Mouse (Mus musculus) G1E (cell line): ENCODE measurements at regions not wholly inside any gene's neighbourhood (a gene's known extent, or its start where the extent isn't known, plus 50 kb on each side); places are given as distances from the start of the nearest gene placed in this dataset.

ENCODE experiments used
- CTCF ChIP-seq: IDR thresholded peaks from 2 replicates; pipeline ENCODE4 v1.5.1; 2012; ENCODE audit warnings: low read depth, low read length, inconsistent platforms, mixed read lengths
- GATA1 ChIP-seq: IDR thresholded peaks from 2 replicates; pipeline ENCODE4 v1.6.1; 2012; ENCODE audit warnings: borderline replicate concordance, low read length, inconsistent platforms, mixed read lengths
- GATA2 ChIP-seq: IDR thresholded peaks from 2 replicates; pipeline ENCODE4 v1.6.1; 2012; ENCODE audit warnings: low read depth, low read length, inconsistent platforms, borderline replicate concordance

DNA sequence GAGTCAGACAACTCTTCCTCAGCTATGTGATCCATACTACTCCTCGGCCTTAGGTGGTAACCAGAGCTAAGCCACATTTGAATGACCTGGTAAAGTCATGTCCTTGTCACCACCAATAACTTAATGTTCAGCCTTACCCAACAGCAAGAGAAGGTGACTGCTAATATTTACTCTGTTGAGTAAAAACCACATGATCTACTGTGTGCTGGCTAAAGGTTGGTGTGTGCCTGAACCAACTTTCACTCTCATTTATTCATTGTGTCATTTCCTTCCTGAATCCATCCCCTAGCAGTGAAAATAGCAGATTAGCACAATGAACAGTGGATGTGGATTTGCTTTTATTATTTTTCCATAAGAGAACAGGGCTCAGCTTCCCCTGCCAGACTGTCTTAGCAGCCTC is 455.2 kb downstream of the Prim2 start:
- TF ChIP-seq CTCF (no peak), GATA2 (no peak), GATA1 (no peak)
